Mouse (Mus musculus) forebrain, embryonic 10.5 days (tissue): ENCODE results near the gene Fam81a. TPM values are rescaled to one million over a fixed set of nuclear protein-coding genes. Genes with fewer than 3 reads are reported as not detected.

ENCODE experiments used
- DNase-seq: peaks from one replicate; pipeline ENCODE4 v3.0.0-alpha.2; 2017; ENCODE audit warnings: low spot score; ENCODE audit errors: extremely low spot score
- H3K27ac ChIP-seq: fragments of 300-500 bp; sonication (generic); 2 replicates; pipeline ENCODE4 v1.5.1; 2016; ENCODE audit warnings: mild to moderate bottlenecking
- H3K27me3 ChIP-seq: fragments of 300-500 bp; sonication (generic); 2 replicates; pipeline ENCODE4 v1.6.1; 2016; ENCODE audit warnings: mild to moderate bottlenecking; ENCODE audit not compliant: poor library complexity, severe bottlenecking
- H3K36me3 ChIP-seq: fragments of 300-500 bp; sonication (generic); replicated peaks from 2 replicates; pipeline ENCODE4 v1.6.1; 2016; ENCODE audit warnings: mild to moderate bottlenecking, moderate library complexity
- H3K4me1 ChIP-seq: fragments of 300-500 bp; sonication (generic); 2 replicates; pipeline ENCODE4 v1.6.1; 2016
- H3K4me3 ChIP-seq: fragments of 300-500 bp; sonication (generic); 2 replicates; pipeline ENCODE4 v1.5.1; 2016; ENCODE audit warnings: mild to moderate bottlenecking, moderate library complexity
- H3K9me3 ChIP-seq: fragments of 300-500 bp; sonication (generic); 2 replicates; pipeline ENCODE4 v1.6.1; 2016; ENCODE audit warnings: mild to moderate bottlenecking, moderate library complexity
- WGBS: fragments of 180-500 bp; shearing (Covaris S2); methylation state at CpG from one replicate; pipeline ENCODE4 v1.1.7; 2016; 5-methylcytosine and 5-hydroxymethylcytosine counted together
- polyA plus RNA-seq: library from polyadenylated mRNA; unstranded; fragments of >200 nt; fragmentation: Nextera tagmentation; extraction: Ambion mirVana; gene quantifications from 2 replicates; pipeline ENCODE4 v1.2.1, GENCODE M21; 2016

Gene Fam81a
- polyA plus RNA-seq, 1 experiment from 2014 or later, result 3.5 TPM

DNA sequence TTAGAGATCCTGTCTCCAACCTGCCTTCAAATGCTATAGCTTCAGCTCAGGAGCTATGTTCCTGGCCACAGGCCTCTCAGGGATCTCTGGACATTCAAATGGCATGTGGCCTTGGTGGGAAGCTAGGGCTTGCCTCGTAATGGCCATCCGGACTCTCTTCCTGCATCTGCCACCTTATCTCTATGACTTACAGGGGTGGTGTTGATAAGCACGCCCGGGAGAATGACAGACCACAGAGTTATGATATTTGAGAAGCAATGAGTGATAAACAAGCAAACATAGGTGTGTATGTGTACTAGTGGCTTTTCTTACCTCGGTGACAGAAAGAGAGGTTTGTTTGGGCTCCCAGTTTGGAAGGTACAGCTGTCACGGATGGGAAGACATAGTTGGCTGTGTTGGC, 96.1 kb downstream of the Fam81a start:
- no peaks in the 10 kb centered on the region for H3K27me3 ChIP-seq
- WGBS, result 89% methylated on average over 6 of the region's 6 CpGs
- no peak overlapping the region for H3K4me3 ChIP-seq
- H3K9me3 ChIP-seq, result no peaks in the 10 kb centered on the region
- no peaks in the 10 kb centered on the region for H3K36me3 ChIP-seq
- no peak for DNase-seq
- H3K27ac ChIP-seq, result no peak overlapping the region
- H3K4me1 ChIP-seq, result peaks cover 27% of the 10 kb centered on the region

DNA sequence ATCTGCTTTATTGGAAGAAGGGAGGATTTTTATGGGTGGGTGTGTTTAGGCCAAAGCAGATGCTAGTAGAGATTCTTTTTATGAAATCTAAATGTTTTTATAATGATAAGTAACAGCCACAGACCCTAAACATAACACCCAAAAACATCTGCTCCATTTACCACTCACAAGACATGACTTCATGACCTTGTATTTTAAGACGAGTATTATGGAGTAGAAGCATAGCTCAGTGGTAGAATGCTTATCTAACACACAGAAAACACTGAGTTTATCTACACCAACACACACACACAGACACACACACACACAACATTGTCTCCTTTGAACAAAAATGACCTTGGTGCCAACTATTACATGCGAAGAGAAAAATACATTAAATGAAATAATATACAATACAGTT, 97.5 kb downstream of the Fam81a start:
- no peaks in the 10 kb centered on the region for H3K36me3 ChIP-seq
- 88% methylated on average over 2 of the region's 2 CpGs for WGBS
- no peak for DNase-seq
- peaks cover 24% of the 10 kb centered on the region for H3K4me1 ChIP-seq
- no peak overlapping the region for H3K27ac ChIP-seq
- no peak overlapping the region for H3K4me3 ChIP-seq
- no peaks in the 10 kb centered on the region for H3K9me3 ChIP-seq
- H3K27me3 ChIP-seq, result no peaks in the 10 kb centered on the region

DNA sequence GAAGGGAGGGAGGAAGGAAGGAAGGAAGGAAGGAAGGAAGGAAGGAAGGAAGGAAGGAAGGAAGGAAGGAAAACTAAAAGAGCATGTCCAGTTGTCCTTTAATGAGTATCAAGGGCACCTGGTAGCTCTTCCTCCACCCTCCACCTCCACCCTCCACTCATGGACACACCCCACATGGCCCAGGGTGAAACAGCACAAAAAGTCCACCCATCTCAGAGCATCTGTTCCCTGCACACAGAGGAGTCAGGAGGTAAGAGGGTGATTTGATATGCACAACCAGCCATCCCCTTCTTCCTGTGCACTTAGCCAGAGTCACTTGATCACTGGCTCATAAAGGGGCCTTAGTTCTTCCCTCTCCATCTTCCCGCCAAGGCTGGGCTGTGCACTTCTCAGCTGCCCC, 99.4 kb downstream of the Fam81a start:
- WGBS, result 65% methylated on average over 1 of the region's 1 CpGs
- H3K36me3 ChIP-seq, result no peaks in the 10 kb centered on the region
- H3K9me3 ChIP-seq, result peaks cover 5% of the 10 kb centered on the region; the same call in 1 of the 2 replicates
- peaks cover 5% of the 10 kb centered on the region for H3K4me1 ChIP-seq
- no peaks in the 10 kb centered on the region for H3K27me3 ChIP-seq
- no peak overlapping the region for H3K4me3 ChIP-seq
- no peak overlapping the region for H3K27ac ChIP-seq
- DNase-seq, result no peak

DNA sequence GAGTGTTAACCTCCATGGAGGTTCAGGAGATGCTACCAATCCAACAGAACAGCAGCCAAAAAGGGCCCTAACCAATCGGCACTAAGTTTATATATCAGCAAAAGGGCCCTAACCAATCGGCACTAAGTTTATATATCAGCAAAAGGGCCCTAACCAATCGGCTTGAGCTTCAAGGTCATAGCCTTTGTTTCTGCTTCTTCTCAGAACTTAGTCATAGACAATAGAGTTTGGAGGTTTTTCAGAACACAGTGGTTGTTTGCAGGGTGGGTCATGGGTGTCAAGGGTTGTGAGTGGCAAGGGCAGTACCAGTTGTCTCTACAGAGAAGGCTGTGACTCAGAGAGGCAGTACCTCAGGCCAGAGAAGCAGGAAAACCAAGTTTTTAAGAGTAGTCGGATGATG, 100.2 kb downstream of the Fam81a start:
- H3K4me1 ChIP-seq, result no peaks in the 10 kb centered on the region
- no peak overlapping the region for H3K27ac ChIP-seq
- no peaks in the 10 kb centered on the region for H3K36me3 ChIP-seq
- no peak for DNase-seq
- no peak overlapping the region for H3K4me3 ChIP-seq
- 93% methylated on average over 4 of the region's 4 CpGs for WGBS
- H3K9me3 ChIP-seq, result peaks cover 5% of the 10 kb centered on the region; the same call in 1 of the 2 replicates
- no peaks in the 10 kb centered on the region for H3K27me3 ChIP-seq

- Histone ChIP-seq H3K9me3 (peaks cover 5% of the 10 kb centered on the region; the same call in 1 of the 2 replicates), H3K27me3 (no peaks in the 10 kb centered on the region), H3K27ac (no peak overlapping the region), H3K36me3 (no peaks in the 10 kb centered on the region), H3K4me3 (no peak overlapping the region), H3K4me1 (no peaks in the 10 kb centered on the region)
- no peak for DNase-seq
- WGBS, result 92% methylated on average over 11 of the region's 11 CpGs
Observed at GRCm38 (mm10) chr9:70040570-70040969, 101.8 kb downstream of the Fam81a start.

DNA sequence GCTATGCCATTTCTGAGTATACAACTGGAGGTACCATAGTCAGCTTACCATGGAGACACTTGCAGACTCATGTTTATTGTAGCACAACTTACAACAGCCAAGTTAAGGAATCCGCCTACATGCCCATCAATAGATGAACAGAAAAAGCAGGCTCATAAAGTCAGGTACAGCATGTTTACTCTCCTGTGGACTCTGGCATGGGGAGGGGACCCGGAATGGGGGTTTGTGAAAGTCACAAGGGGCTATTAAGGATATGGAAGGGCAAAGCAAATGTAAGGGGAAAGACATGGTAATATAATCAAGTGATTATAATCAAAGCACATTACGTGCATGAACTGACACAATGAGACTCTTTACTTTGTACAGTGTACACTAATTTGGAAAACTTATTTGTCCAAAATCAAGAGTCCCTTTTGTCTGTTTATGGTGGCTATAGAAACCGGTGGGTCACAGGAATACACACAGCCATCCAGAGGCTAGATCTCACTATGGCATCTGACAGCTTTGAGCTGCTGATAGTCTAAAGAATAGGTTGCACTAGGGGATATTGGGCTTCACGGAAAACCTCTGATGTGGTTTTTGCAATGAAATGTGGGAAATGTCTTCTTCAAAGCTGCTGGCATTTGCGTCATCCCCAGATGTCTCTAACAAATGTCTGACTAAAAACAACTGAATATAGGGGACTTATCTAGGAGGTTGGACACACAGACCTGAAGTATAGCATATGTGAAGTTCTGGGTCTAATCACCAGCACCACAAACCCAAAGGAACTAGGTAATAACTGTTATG, 102.6 kb downstream of the Fam81a start:
- 87% methylated on average over 6 of the region's 6 CpGs for WGBS
- Histone ChIP-seq H3K4me1 (no peaks in the 10 kb centered on the region), H3K27ac (no peak overlapping the region), H3K27me3 (no peaks in the 10 kb centered on the region), H3K4me3 (no peak overlapping the region), H3K9me3 (peaks cover 5% of the 10 kb centered on the region; the same call in 1 of the 2 replicates), H3K36me3 (no peaks in the 10 kb centered on the region)
- no peak for DNase-seq

Other genes starting within 250 kb of the Fam81a start
- gene Bnip2, start 153.1 kb downstream of the Fam81a start, polyA plus RNA-seq, result 101 and 112 TPM in 2 replicates
- 208 and 210 TPM in 2 replicates for gene Gtf2a2, start 130.0 kb downstream of the Fam81a start, polyA plus RNA-seq
- gene Gcnt3, start 104.5 kb downstream of the Fam81a start, polyA plus RNA-seq, result not detected in 2 replicates
- 11.4 and 12.5 TPM in 2 replicates for gene Myo1e, start 64.8 kb upstream of the Fam81a start, polyA plus RNA-seq